Mouse (Mus musculus): ENCODE results near the gene Terb2. TPM values are rescaled to one million over a fixed set of nuclear protein-coding genes. Genes with fewer than 3 reads are reported as not detected.

The Terb2 gene
- total and polyA plus RNA-seq, 3 experiments: not detected

DNA sequence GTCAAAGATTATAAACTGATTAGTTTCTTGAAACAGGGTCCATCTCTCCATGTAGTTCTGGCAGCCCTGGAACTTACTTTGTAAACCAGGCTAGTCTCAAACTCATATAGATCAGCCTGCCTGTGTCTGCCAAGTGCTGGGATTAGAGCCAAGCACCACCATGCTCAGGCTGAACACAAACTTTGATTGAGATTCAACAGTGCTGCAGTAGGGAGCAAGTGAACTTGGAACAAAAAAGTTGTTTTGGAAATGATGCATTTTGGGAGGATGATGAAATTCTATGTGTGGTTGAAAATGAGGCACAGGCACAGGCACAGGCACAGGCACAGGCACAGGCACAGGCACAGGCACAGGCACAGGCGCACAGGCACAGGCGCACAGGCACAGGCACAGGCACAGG lies 13.9 kb upstream of the Terb2 start:
- Histone ChIP-seq H3K9ac (ENCODE audit: control insufficient read depth, low read depth, low read length, poor library complexity, severe bottlenecking) (no peak overlapping the region), H3K4me3 (ENCODE audit: control insufficient read depth in 1 of 2, insufficient read depth in 1 of 2, low read depth in 2 of 2, low read length in 2 of 2) (no peak overlapping the region)

DNA sequence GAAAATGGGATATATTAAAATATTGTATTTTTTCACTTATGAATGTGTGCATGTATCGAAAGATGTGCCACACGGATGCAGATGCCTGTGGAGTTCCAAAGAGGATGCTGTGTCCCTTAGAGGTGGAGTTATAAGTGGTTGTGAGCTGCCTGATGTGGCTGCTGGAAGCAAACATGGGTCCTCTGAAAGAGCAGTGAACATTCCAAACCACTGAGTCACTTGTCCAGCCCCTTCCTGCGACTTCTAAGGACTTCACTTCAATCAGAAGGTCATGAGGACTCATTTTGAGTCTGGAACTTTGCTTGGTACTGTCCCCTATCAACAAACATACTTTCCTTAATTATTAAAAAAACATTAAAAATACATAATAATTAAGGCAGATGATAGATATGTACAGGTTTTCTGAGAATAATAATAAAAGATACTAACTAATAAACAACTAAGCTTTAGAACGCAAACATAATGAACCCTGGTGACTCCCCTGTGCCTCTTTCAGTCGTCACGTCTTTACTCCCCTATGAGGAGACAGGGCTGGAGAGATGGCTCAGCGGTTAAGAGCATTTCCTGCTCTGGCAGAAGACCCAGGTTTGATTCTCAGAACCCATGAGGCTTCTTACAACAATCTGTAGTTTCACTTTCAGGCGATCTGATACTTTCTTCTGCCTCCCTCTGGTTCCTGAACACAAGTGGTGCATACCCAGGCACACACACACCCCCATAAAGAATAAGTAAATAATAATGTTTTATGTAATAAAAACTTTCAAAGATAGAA lies 5.8 kb upstream of the Terb2 start:
- TF ChIP-seq CHD1 (IDR thresholded peaks at IDR 0.05; ENCODE audit: low read depth, low read length) (no peak), BHLHE40 (IDR thresholded peaks at IDR 0.05; ENCODE audit: borderline replicate concordance, low read depth, low read length) (no peak), MYB (IDR thresholded peaks at IDR 0.05; ENCODE audit: low read depth, low read length) (no peak), MAX (IDR thresholded peaks at IDR 0.05; ENCODE audit: low read length) (no peak), CHD2 (IDR thresholded peaks at IDR 0.05; ENCODE audit: low read length) (no peak), RCOR1 (IDR thresholded peaks at IDR 0.05; ENCODE audit: low read depth, low read length) (0 out of 2 replicates have a peak, but pooled peaks have one; percentile 23), ELF1 (IDR thresholded peaks at IDR 0.05; ENCODE audit: low read depth, low read length) (no peak), SIN3A (IDR thresholded peaks at IDR 0.05; ENCODE audit: low read length) (no peak), TAL1 (IDR thresholded peaks at IDR 0.05; ENCODE audit: low read length) (no peak), MEF2A (IDR thresholded peaks at IDR 0.05; ENCODE audit: extremely low read depth, insufficient replicate concordance, low read depth, low read length, poor library complexity, severe bottlenecking) (no peak), POLR2AphosphoS5 (IDR thresholded peaks at IDR 0.05; ENCODE audit: borderline replicate concordance, low read depth, low read length) (no peak), TBP (IDR thresholded peaks at IDR 0.05; ENCODE audit: low read depth, low read length) (peak; percentile 91), HCFC1 (IDR thresholded peaks at IDR 0.05; ENCODE audit: low read depth, low read length) (no peak), MAFK (IDR thresholded peaks at IDR 0.05; ENCODE audit: borderline replicate concordance, low read depth, low read length) (no peak), RAD21 (IDR thresholded peaks at IDR 0.05; ENCODE audit: low read depth, low read length) (no peak)
- Histone ChIP-seq H3K4me1 (ENCODE audit: control insufficient read depth in 1 of 2, insufficient read depth in 2 of 2, low read length in 2 of 2) (peaks cover 4 to 5% of the 10 kb centered on the region in 2 experiments; a peak in 3 of 4 replicates), H3K27ac (ENCODE audit: control insufficient read depth, low read depth, low read length) (no peak overlapping the region), H3K79me2 (ENCODE audit: control insufficient read depth, insufficient read depth, low read length, poor library complexity) (no peaks in the 10 kb centered on the region), H3K9ac (ENCODE audit: control insufficient read depth, low read depth, low read length, poor library complexity, severe bottlenecking) (peak overlapping the region; percentile 45), H3K9me3 (replicated peaks; ENCODE audit: insufficient read depth, low read length) (no peaks in the 10 kb centered on the region), H3K36me3 (ENCODE audit: control insufficient read depth in 1 of 2, insufficient read depth in 2 of 2, low read length in 2 of 2) (peaks cover 0 to 6% of the 10 kb centered on the region in 2 experiments; a peak in 2 of 4 replicates), H3K4me3 (ENCODE audit: control insufficient read depth in 1 of 2, insufficient read depth in 1 of 2, low read depth in 2 of 2, low read length in 2 of 2) (peak overlapping the region; percentile 54 to 57), H3K27me3 (ENCODE audit: control insufficient read depth in 1 of 2, insufficient read depth in 2 of 2, low read length in 2 of 2) (peaks cover 0 to 2% of the 10 kb centered on the region in 2 experiments; a peak in 3 of 4 replicates)
- DNase-seq (ENCODE audit: low read depth, low spot score): peak; percentile 70

More for the DNA sequence above, 13.9 kb upstream of the Terb2 start:
- peaks cover 0 to 13% of the 10 kb centered on the region in 2 experiments; a peak in 2 of 4 replicates for H3K36me3 ChIP-seq (ENCODE audit: control insufficient read depth in 1 of 2, insufficient read depth in 2 of 2, low read length in 2 of 2)
- H3K4me1 ChIP-seq (ENCODE audit: control insufficient read depth in 1 of 2, insufficient read depth in 2 of 2, low read length in 2 of 2): peaks cover 8% of the 10 kb centered on the region in 2 experiments; a peak in 3 of 4 replicates
- TF ChIP-seq HCFC1 (IDR thresholded peaks at IDR 0.05; ENCODE audit: low read depth, low read length) (no peak), TBP (IDR thresholded peaks at IDR 0.05; ENCODE audit: low read depth, low read length) (no peak), MYB (IDR thresholded peaks at IDR 0.05; ENCODE audit: low read depth, low read length) (no peak)
- H3K27me3 ChIP-seq (ENCODE audit: control insufficient read depth in 1 of 2, insufficient read depth in 2 of 2, low read length in 2 of 2): no peaks in the 10 kb centered on the region; a peak in 3 of 4 replicates
- H3K27ac ChIP-seq (ENCODE audit: control insufficient read depth, low read depth, low read length): no peak overlapping the region
- H3K9me3 ChIP-seq (replicated peaks; ENCODE audit: insufficient read depth, low read length): no peaks in the 10 kb centered on the region
- DNase-seq (ENCODE audit: low read depth, low spot score): no peak
- no peaks in the 10 kb centered on the region for H3K79me2 ChIP-seq (ENCODE audit: control insufficient read depth, insufficient read depth, low read length, poor library complexity)

All from MEL (cell line).